Mouse (Mus musculus): ENCODE measurements at regions not wholly inside any gene's neighbourhood (a gene's known extent, or its start where the extent isn't known, plus 50 kb on each side); places are given as distances from the start of the nearest gene placed in this dataset.

DNA sequence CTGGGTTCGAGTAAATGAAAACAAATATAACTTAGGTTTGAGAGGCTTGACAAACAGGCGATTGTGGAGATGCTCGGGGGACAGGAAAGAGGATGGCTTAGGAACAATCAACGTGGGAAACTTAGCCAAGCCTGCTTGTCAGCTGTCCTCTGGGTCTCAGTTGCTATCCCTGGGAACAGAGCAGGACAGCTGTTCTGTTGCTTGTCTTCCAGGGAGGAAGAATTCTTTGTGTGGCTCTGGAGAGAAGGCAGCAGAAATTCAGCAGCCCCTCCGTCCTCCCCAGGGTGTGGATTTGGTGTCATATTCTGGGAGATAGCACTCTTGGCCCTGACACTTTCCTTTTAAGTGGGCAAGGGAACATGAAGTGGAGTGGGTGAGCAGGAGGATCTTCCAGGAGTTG lies 98.1 kb upstream of the Foxd3 start:
- no peak for TF ChIP-seq CTCF (IDR thresholded peaks at IDR 0.05; ENCODE audit: extremely low read depth, insufficient read depth, low read length)
- no peak for TF ChIP-seq POLR2A (IDR thresholded peaks at IDR 0.05; ENCODE audit: extremely low read depth, insufficient read depth, low read length)
